ENCODE assay signal across 8 mouse cellular contexts in the genomic region with DNA sequence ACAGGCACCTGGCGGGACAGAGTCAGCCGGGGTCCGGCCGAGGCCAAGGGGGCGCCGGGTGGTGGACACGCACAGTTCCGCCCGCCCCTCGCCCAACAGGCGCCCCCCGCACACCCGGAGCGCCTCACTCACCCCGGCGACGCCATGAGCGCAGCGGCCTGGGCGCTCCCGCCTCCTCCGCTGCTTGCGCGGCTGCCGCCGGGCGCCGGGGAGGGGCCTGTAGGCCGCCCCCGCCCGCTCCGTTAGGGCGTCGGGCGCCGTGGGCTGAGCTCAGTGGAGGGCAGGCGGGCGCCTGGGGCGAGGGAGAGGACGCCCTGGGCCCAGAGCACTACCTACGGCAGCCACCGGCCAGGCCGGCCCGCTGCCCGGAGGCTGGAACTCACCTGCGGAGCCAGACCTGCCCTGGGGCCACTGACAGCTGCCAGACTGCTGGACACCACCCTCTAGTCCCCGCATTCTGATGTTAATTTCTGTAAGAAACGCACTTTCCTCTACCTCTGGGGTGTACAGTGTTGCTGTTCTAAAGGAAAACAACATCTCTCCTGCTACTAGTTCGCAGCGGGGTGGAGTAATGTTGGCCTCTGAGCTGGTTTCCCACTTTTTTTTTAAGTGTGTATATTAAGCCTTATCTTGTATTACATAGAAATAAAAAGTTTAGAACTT. TPM values are rescaled to one million over a fixed set of nuclear protein-coding genes. Genes with fewer than 3 reads are reported as not detected.
DNase-seq lines count a peak whose midpoint lies in the region; ATAC-seq and TF ChIP-seq lines count a peak whose summit lies in the region.

No protein-coding gene starts in this region.

- DNase-seq in c-Kit-negative CD71-positive TER-119-positive erythroid progenitor cells, embryonic 14.5 days (ENCODE audit: low read depth, low spot score): peak; percentile 71
- peak; percentile 74 for DNase-seq in forebrain, embryonic 11.5 days (ENCODE audit: low spot score)
- DNase-seq in kidney, postnatal 25 days: peak; percentile 82 to 93

- peak overlapping the region; percentile 99 for H3K4me2 ChIP-seq in forebrain, embryonic 11.5 days (ENCODE audit: low read depth, low read length, severe bottlenecking)
- peak overlapping the region; percentile 85 for H3K4me2 ChIP-seq in heart, embryonic 16.5 days (ENCODE audit: low read depth, low read length)
- peak overlapping the region; percentile 87 for H3K4me2 ChIP-seq in liver, embryonic 16.5 days (ENCODE audit: low read depth, low read length)
- H3K4me2 ChIP-seq in neural tube, embryonic 12.5 days (replicated peaks): peak overlapping the region; percentile 98
- H3K4me2 ChIP-seq in stomach, embryonic 16.5 days (ENCODE audit: low read depth, low read length): peak overlapping the region; percentile 77

- H3K36me3 ChIP-seq in E14TG2a.4 (ENCODE audit: insufficient read depth, low read length): no peaks in the 10 kb centered on the region
- no peaks in the 10 kb centered on the region for H3K36me3 ChIP-seq in forebrain, embryonic 11.5 days (ENCODE audit: control insufficient read depth, insufficient read depth, low read length)
- H3K36me3 ChIP-seq in heart, embryonic 16.5 days (ENCODE audit: control insufficient read depth, insufficient read depth): no peaks in the 10 kb centered on the region
- H3K36me3 ChIP-seq in liver, embryonic 16.5 days (ENCODE audit: control insufficient read depth, insufficient read depth): no peaks in the 10 kb centered on the region
- H3K36me3 ChIP-seq in neural tube, embryonic 12.5 days: no peaks in the 10 kb centered on the region
- no peaks in the 10 kb centered on the region for H3K36me3 ChIP-seq in stomach, embryonic 16.5 days (ENCODE audit: control insufficient read depth, insufficient read depth, low read length)

- peaks cover 4% of the 10 kb centered on the region for H3K9me3 ChIP-seq in E14TG2a.4 (ENCODE audit: low read length)
- H3K9me3 ChIP-seq in forebrain, embryonic 11.5 days (ENCODE audit: control insufficient read depth, low read length): no peaks in the 10 kb centered on the region
- H3K9me3 ChIP-seq in heart, embryonic 16.5 days (replicated peaks; ENCODE audit: control insufficient read depth, low read length): no peaks in the 10 kb centered on the region
- no peaks in the 10 kb centered on the region for H3K9me3 ChIP-seq in liver, embryonic 16.5 days (replicated peaks; ENCODE audit: control insufficient read depth, low read length)
- no peaks in the 10 kb centered on the region for H3K9me3 ChIP-seq in neural tube, embryonic 12.5 days
- no peaks in the 10 kb centered on the region for H3K9me3 ChIP-seq in stomach, embryonic 16.5 days (replicated peaks; ENCODE audit: control insufficient read depth, low read length)

- TF ChIP-seq CTCF in E14TG2a.4 (conservative IDR thresholded peaks at IDR 0.05; ENCODE audit: low read length): no peak

- ATAC-seq in forebrain, embryonic 11.5 days (replicated peaks; ENCODE audit: low FRiP score): peak; percentile 86
- ATAC-seq in heart, embryonic 16.5 days (replicated peaks; ENCODE audit: extremely low read depth, insufficient read depth, low FRiP score): peak; percentile 93
- ATAC-seq in liver, embryonic 16.5 days (ENCODE audit: low read depth): peak; percentile 99
- ATAC-seq in neural tube, embryonic 12.5 days (ENCODE audit: low FRiP score, low read depth): peak; percentile 88
- peak; percentile 96 for ATAC-seq in stomach, embryonic 16.5 days (ENCODE audit: insufficient read depth, low FRiP score)

- H3K27me3 ChIP-seq in E14TG2a.4 (ENCODE audit: insufficient read depth, low read length): peaks cover 3% of the 10 kb centered on the region; the same call in 1 of the 2 replicates
- H3K27me3 ChIP-seq in forebrain, embryonic 11.5 days (ENCODE audit: control insufficient read depth, insufficient read depth, low read length): no peaks in the 10 kb centered on the region
- H3K27me3 ChIP-seq in heart, embryonic 16.5 days (ENCODE audit: control insufficient read depth, insufficient read depth, low read length): no peaks in the 10 kb centered on the region
- no peaks in the 10 kb centered on the region for H3K27me3 ChIP-seq in liver, embryonic 16.5 days (ENCODE audit: control insufficient read depth, insufficient read depth, low read depth, low read length)
- no peaks in the 10 kb centered on the region for H3K27me3 ChIP-seq in neural tube, embryonic 12.5 days (replicated peaks)
- H3K27me3 ChIP-seq in stomach, embryonic 16.5 days (ENCODE audit: control insufficient read depth, insufficient read depth, low read length): no peaks in the 10 kb centered on the region

- H3K4me3 ChIP-seq in E14TG2a.4 (replicated peaks; ENCODE audit: low read length): peak overlapping the region; percentile 91
- H3K4me3 ChIP-seq in forebrain, embryonic 11.5 days (ENCODE audit: low read depth, low read length): peak overlapping the region; percentile 77
- peak overlapping the region; percentile 76 for H3K4me3 ChIP-seq in heart, embryonic 16.5 days (ENCODE audit: low read length)
- peak overlapping the region; percentile 98 for H3K4me3 ChIP-seq in liver, embryonic 16.5 days (ENCODE audit: low read depth, low read length)
- H3K4me3 ChIP-seq in neural tube, embryonic 12.5 days: peak overlapping the region; percentile 84
- H3K4me3 ChIP-seq in stomach, embryonic 16.5 days (replicated peaks; ENCODE audit: low read length): peak overlapping the region; percentile 92

- WGBS in forebrain, embryonic 11.5 days: 1% methylated on average over 36 of the region's 50 CpGs
- under 1% methylated on average over 50 of the region's 50 CpGs for WGBS in heart, embryonic 16.5 days
- WGBS in liver, embryonic 16.5 days (ENCODE audit: insufficient replicate concordance): under 1% methylated on average over 49 of the region's 50 CpGs
- 1% methylated on average over 42 of the region's 50 CpGs for WGBS in neural tube, embryonic 12.5 days
- WGBS in stomach, embryonic 16.5 days: under 1% methylated on average over 50 of the region's 50 CpGs

- peaks cover 34% of the 10 kb centered on the region for H3K4me1 ChIP-seq in E14TG2a.4 (replicated peaks; ENCODE audit: low read depth, low read length)
- H3K4me1 ChIP-seq in forebrain, embryonic 11.5 days (replicated peaks; ENCODE audit: control insufficient read depth, insufficient read depth, low read length): peaks cover 2% of the 10 kb centered on the region; the same call in 1 of the 2 replicates
- peaks cover 21% of the 10 kb centered on the region for H3K4me1 ChIP-seq in heart, embryonic 16.5 days (ENCODE audit: control insufficient read depth, insufficient read depth, low read length)
- H3K4me1 ChIP-seq in liver, embryonic 16.5 days (ENCODE audit: control insufficient read depth, low read depth, low read length): peaks cover 12% of the 10 kb centered on the region
- H3K4me1 ChIP-seq in neural tube, embryonic 12.5 days: peaks cover 3% of the 10 kb centered on the region
- H3K4me1 ChIP-seq in stomach, embryonic 16.5 days (ENCODE audit: control insufficient read depth, insufficient read depth, low read length): peaks cover 10% of the 10 kb centered on the region

- H3K27ac ChIP-seq in forebrain, embryonic 11.5 days (ENCODE audit: low read depth, low read length): no peak overlapping the region
- peak overlapping the region; percentile 94 for H3K27ac ChIP-seq in heart, embryonic 16.5 days (ENCODE audit: low read length)
- H3K27ac ChIP-seq in liver, embryonic 16.5 days (ENCODE audit: low read length): peak overlapping the region; percentile 87
- no peak overlapping the region for H3K27ac ChIP-seq in neural tube, embryonic 12.5 days
- H3K27ac ChIP-seq in stomach, embryonic 16.5 days (ENCODE audit: low read length): peak overlapping the region; percentile 90

- H3K9ac ChIP-seq in forebrain, embryonic 11.5 days (ENCODE audit: low read length): peak overlapping the region; percentile 95
- H3K9ac ChIP-seq in heart, embryonic 16.5 days (ENCODE audit: low read length): peak overlapping the region; percentile 93
- peak overlapping the region; percentile 99 for H3K9ac ChIP-seq in liver, embryonic 16.5 days (ENCODE audit: low read depth, low read length)
- H3K9ac ChIP-seq in neural tube, embryonic 12.5 days: peak overlapping the region; percentile 96
- H3K9ac ChIP-seq in stomach, embryonic 16.5 days (ENCODE audit: low read length): peak overlapping the region; percentile 99

RNA-seq across cellular contexts. Expression of a gene that starts 21.1 kb away (rescaled TPM):
- polyA plus RNA-seq in forebrain, embryonic 11.5 days (2014; fragmentation: Nextera tagmentation; extraction: Ambion mirVana): 19.1 and 20.1 TPM in 2 replicates
- 39.3 and 42.2 TPM in 2 replicates for polyA plus RNA-seq in heart, embryonic 16.5 days (2015; fragmentation: Nextera tagmentation; extraction: Ambion mirVana)
- 8.4 and 9.4 TPM in 2 replicates for polyA plus RNA-seq in liver, embryonic 16.5 days (2015; fragmentation: Nextera tagmentation; extraction: Ambion mirVana)
- polyA plus RNA-seq in neural tube, embryonic 12.5 days (2016; fragmentation: Nextera tagmentation; extraction: Ambion mirVana): 24.6 and 26.5 TPM in 2 replicates
- 24.9 and 25.3 TPM in 2 replicates for polyA plus RNA-seq in stomach, embryonic 16.5 days (2015; fragmentation: Nextera tagmentation; extraction: Ambion mirVana)

RNA-seq across cellular contexts. Expression of a gene that starts 25.6 kb away (rescaled TPM):
- polyA plus RNA-seq in forebrain, embryonic 11.5 days (2014; fragmentation: Nextera tagmentation; extraction: Ambion mirVana): 166 TPM in 2 replicates
- polyA plus RNA-seq in heart, embryonic 16.5 days (2015; fragmentation: Nextera tagmentation; extraction: Ambion mirVana): 197 and 201 TPM in 2 replicates
- 85.2 and 88.3 TPM in 2 replicates for polyA plus RNA-seq in liver, embryonic 16.5 days (2015; fragmentation: Nextera tagmentation; extraction: Ambion mirVana)
- 151 and 159 TPM in 2 replicates for polyA plus RNA-seq in neural tube, embryonic 12.5 days (2016; fragmentation: Nextera tagmentation; extraction: Ambion mirVana)
- polyA plus RNA-seq in stomach, embryonic 16.5 days (2015; fragmentation: Nextera tagmentation; extraction: Ambion mirVana): 191 and 192 TPM in 2 replicates

RNA-seq across cellular contexts. Expression of a gene that starts 47.2 kb away (rescaled TPM):
- 152 and 157 TPM in 2 replicates for polyA plus RNA-seq in forebrain, embryonic 11.5 days (2014; fragmentation: Nextera tagmentation; extraction: Ambion mirVana)
- 82.8 and 86.7 TPM in 2 replicates for polyA plus RNA-seq in heart, embryonic 16.5 days (2015; fragmentation: Nextera tagmentation; extraction: Ambion mirVana)
- 43.5 and 43.9 TPM in 2 replicates for polyA plus RNA-seq in liver, embryonic 16.5 days (2015; fragmentation: Nextera tagmentation; extraction: Ambion mirVana)
- 138 and 153 TPM in 2 replicates for polyA plus RNA-seq in neural tube, embryonic 12.5 days (2016; fragmentation: Nextera tagmentation; extraction: Ambion mirVana)
- polyA plus RNA-seq in stomach, embryonic 16.5 days (2015; fragmentation: Nextera tagmentation; extraction: Ambion mirVana): 113 and 124 TPM in 2 replicates

Comparison
In these comparisons a context has a peak if more than half of its experiments do, and no peak if none do; other contexts are left out.
1. H3K27ac ChIP-seq: peak in heart, embryonic 16.5 days (single experiment), liver, embryonic 16.5 days (single experiment) and stomach, embryonic 16.5 days (single experiment); none in forebrain, embryonic 11.5 days (single experiment) and neural tube, embryonic 12.5 days (single experiment).
2. Peak in every context shown above with its lines, with median percentiles within 50 percentile points of each other: H3K4me3 ChIP-seq, DNase-seq, ATAC-seq, H3K4me2 ChIP-seq and H3K9ac ChIP-seq.